Mouse (Mus musculus) hindbrain, embryonic 16.5 days (tissue): ENCODE data around the gene Ltbp4. TPM values are rescaled to one million over a fixed set of nuclear protein-coding genes. Genes with fewer than 3 reads are reported as not detected.

ENCODE experiments used
- ATAC-seq: fragments of 200-750 bp; cut with Nextera tagmentation; 2 replicates; pipeline ENCODE4 v1.8.0; 2017; ENCODE audit warnings: moderate TSS enrichment, moderate library complexity
- H3K27ac ChIP-seq: fragments of 300-500 bp; sonication (generic); 2 replicates; pipeline ENCODE4 v1.5.1; 2014; ENCODE audit warnings: low read depth, mild to moderate bottlenecking, control low read depth, low read length, moderate library complexity
- H3K27me3 ChIP-seq: fragments of 300-500 bp; sonication (generic); replicated peaks from 2 replicates; pipeline ENCODE4 v1.6.1; 2014; ENCODE audit warnings: low read length; ENCODE audit not compliant: control insufficient read depth, insufficient read depth
- H3K36me3 ChIP-seq: fragments of 300-500 bp; sonication (generic); 2 replicates; pipeline ENCODE4 v1.6.1; 2014; ENCODE audit warnings: mild to moderate bottlenecking, low read length, moderate library complexity, mixed read lengths; ENCODE audit not compliant: control insufficient read depth, insufficient read depth
- H3K4me1 ChIP-seq: fragments of 300-500 bp; sonication (generic); 2 replicates; pipeline ENCODE4 v1.6.1; 2014; ENCODE audit warnings: low read depth, low read length; ENCODE audit not compliant: control insufficient read depth, insufficient read depth
- H3K4me2 ChIP-seq: fragments of 300-500 bp; sonication (generic); 2 replicates; pipeline ENCODE4 v1.6.1; 2014; ENCODE audit warnings: mild to moderate bottlenecking, low read length, control low read depth, moderate library complexity
- H3K4me3 ChIP-seq: fragments of 300-500 bp; sonication (generic); 2 replicates; pipeline ENCODE4 v1.5.1; 2014; ENCODE audit warnings: mild to moderate bottlenecking, low read length, control low read depth, moderate library complexity
- H3K9ac ChIP-seq: fragments of 300-500 bp; sonication (generic); 2 replicates; pipeline ENCODE4 v1.6.1; 2014; ENCODE audit warnings: low read depth, mild to moderate bottlenecking, control low read depth, low read length, moderate library complexity
- H3K9me3 ChIP-seq: fragments of 300-500 bp; sonication (generic); 2 replicates; pipeline ENCODE4 v1.6.1; 2014; ENCODE audit warnings: mild to moderate bottlenecking, low read length, moderate library complexity; ENCODE audit not compliant: control insufficient read depth
- WGBS: fragments of 180-500 bp; shearing (Covaris S2); extraction: QIAGEN DNeasy Blood & Tissue Kit; methylation state at CpG from one replicate; pipeline ENCODE4 v1.1.7; 2014; 5-methylcytosine and 5-hydroxymethylcytosine counted together
- polyA plus RNA-seq: library from polyadenylated mRNA; unstranded; fragments of >200 nt; fragmentation: Nextera tagmentation; extraction: Ambion mirVana; gene quantifications from 2 replicates; pipeline ENCODE4 v1.2.1, GENCODE M21; 2015

Gene Ltbp4
- polyA plus RNA-seq, 1 experiment from 2014 or later: 14.1 TPM

- Histone ChIP-seq H3K9me3 (no peaks in the 10 kb centered on the region), H3K4me1 (no peaks in the 10 kb centered on the region)
Observed at GRCm38 (mm10) chr7:27300801-27301200, 36.7 kb downstream of the Ltbp4 start.

GRCm38 (mm10) chr7:27300351-27300750, 37.1 kb downstream of the Ltbp4 start:
- ATAC-seq: no peak
- peaks cover 3% of the 10 kb centered on the region; the same call in 1 of the 2 replicates for H3K27me3 ChIP-seq
- no peak overlapping the region for H3K9ac ChIP-seq
- no peaks in the 10 kb centered on the region for H3K36me3 ChIP-seq
- no peak overlapping the region for H3K4me3 ChIP-seq
- no peaks in the 10 kb centered on the region for H3K9me3 ChIP-seq
- 87% methylated on average over 4 of the region's 4 CpGs for WGBS
- no peak overlapping the region for H3K4me2 ChIP-seq
- H3K27ac ChIP-seq: no peak overlapping the region
- no peaks in the 10 kb centered on the region for H3K4me1 ChIP-seq

More at GRCm38 (mm10) chr7:27300801-27301200, 36.7 kb downstream of the Ltbp4 start:
- H3K27ac ChIP-seq: no peak overlapping the region
- no peak for ATAC-seq
- no peak overlapping the region for H3K9ac ChIP-seq
- H3K36me3 ChIP-seq: no peaks in the 10 kb centered on the region
- no peak overlapping the region for H3K4me2 ChIP-seq
- peaks cover 3% of the 10 kb centered on the region; the same call in 1 of the 2 replicates for H3K27me3 ChIP-seq
- no peak overlapping the region for H3K4me3 ChIP-seq
- 73% methylated on average over 5 of the region's 5 CpGs for WGBS

- no peaks in the 10 kb centered on the region for H3K4me1 ChIP-seq
- no peaks in the 10 kb centered on the region for H3K36me3 ChIP-seq
- no peak for ATAC-seq
- H3K9me3 ChIP-seq: no peaks in the 10 kb centered on the region
- H3K27ac ChIP-seq: no peak overlapping the region
- H3K27me3 ChIP-seq: peaks cover 2% of the 10 kb centered on the region; the same call in 1 of the 2 replicates
- no peak overlapping the region for H3K4me2 ChIP-seq
- no peak overlapping the region for H3K9ac ChIP-seq
- no peak overlapping the region for H3K4me3 ChIP-seq
- WGBS: 83% methylated on average over 6 of the region's 6 CpGs
Observed at GRCm38 (mm10) chr7:27298816-27299215, 38.7 kb downstream of the Ltbp4 start.

- ATAC-seq: no peak
- H3K36me3 ChIP-seq: no peaks in the 10 kb centered on the region
- no peak overlapping the region for H3K27ac ChIP-seq
- H3K9me3 ChIP-seq: no peaks in the 10 kb centered on the region
- H3K27me3 ChIP-seq: no peaks in the 10 kb centered on the region
- H3K4me3 ChIP-seq: no peak overlapping the region
- WGBS: 88% methylated on average over 16 of the region's 16 CpGs
- no peaks in the 10 kb centered on the region for H3K4me1 ChIP-seq
- H3K9ac ChIP-seq: no peak overlapping the region
- no peak overlapping the region for H3K4me2 ChIP-seq
Observed at GRCm38 (mm10) chr7:27298033-27298610, 39.4 kb downstream of the Ltbp4 start.

- Histone ChIP-seq H3K9me3 (no peaks in the 10 kb centered on the region), H3K4me3 (no peak overlapping the region), H3K27ac (no peak overlapping the region), H3K4me1 (no peaks in the 10 kb centered on the region), H3K27me3 (no peaks in the 10 kb centered on the region), H3K36me3 (no peaks in the 10 kb centered on the region), H3K9ac (no peak overlapping the region), H3K4me2 (no peak overlapping the region)
- 89% methylated on average over 4 of the region's 4 CpGs for WGBS
- ATAC-seq: no peak
Observed at GRCm38 (mm10) chr7:27296518-27296917, 41.0 kb downstream of the Ltbp4 start.

GRCm38 (mm10) chr7:27295956-27296355, 41.5 kb downstream of the Ltbp4 start:
- H3K27me3 ChIP-seq: no peaks in the 10 kb centered on the region
- no peak overlapping the region for H3K4me3 ChIP-seq
- no peak overlapping the region for H3K9ac ChIP-seq
- ATAC-seq: no peak
- WGBS: 75% methylated on average over 4 of the region's 4 CpGs
- H3K9me3 ChIP-seq: no peaks in the 10 kb centered on the region
- H3K4me2 ChIP-seq: no peak overlapping the region
- H3K4me1 ChIP-seq: no peaks in the 10 kb centered on the region
- H3K27ac ChIP-seq: no peak overlapping the region
- H3K36me3 ChIP-seq: no peaks in the 10 kb centered on the region

GRCm38 (mm10) chr7:27291795-27292466, 45.6 kb downstream of the Ltbp4 start:
- no peak overlapping the region for H3K9ac ChIP-seq
- ATAC-seq: no peak
- no peak overlapping the region for H3K27ac ChIP-seq
- H3K4me1 ChIP-seq: no peaks in the 10 kb centered on the region
- H3K36me3 ChIP-seq: no peaks in the 10 kb centered on the region
- no peak overlapping the region for H3K4me3 ChIP-seq
- WGBS: 68% methylated on average over 12 of the region's 12 CpGs
- H3K9me3 ChIP-seq: no peaks in the 10 kb centered on the region
- no peak overlapping the region for H3K4me2 ChIP-seq
- H3K27me3 ChIP-seq: no peaks in the 10 kb centered on the region

- 63% methylated on average over 2 of the region's 2 CpGs for WGBS
- no peak overlapping the region for H3K9ac ChIP-seq
- H3K9me3 ChIP-seq: no peaks in the 10 kb centered on the region
- no peaks in the 10 kb centered on the region for H3K36me3 ChIP-seq
- no peak for ATAC-seq
- no peaks in the 10 kb centered on the region for H3K27me3 ChIP-seq
- no peak overlapping the region for H3K27ac ChIP-seq
- H3K4me2 ChIP-seq: no peak overlapping the region
- no peaks in the 10 kb centered on the region for H3K4me1 ChIP-seq
- H3K4me3 ChIP-seq: no peak overlapping the region
Observed at GRCm38 (mm10) chr7:27290555-27290954, 46.9 kb downstream of the Ltbp4 start.

- H3K4me2 ChIP-seq: no peak overlapping the region
- 0 out of 2 replicates have a peak, but pooled peaks cover 2% of the 10 kb centered on the region for H3K27me3 ChIP-seq
- no peak overlapping the region for H3K27ac ChIP-seq
- no peaks in the 10 kb centered on the region for H3K36me3 ChIP-seq
- no peak overlapping the region for H3K9ac ChIP-seq
- no peak for ATAC-seq
- H3K4me1 ChIP-seq: peaks cover 6% of the 10 kb centered on the region; the same call in 1 of the 2 replicates
- H3K4me3 ChIP-seq: no peak overlapping the region
- 88% methylated on average over 7 of the region's 7 CpGs for WGBS
- H3K9me3 ChIP-seq: no peaks in the 10 kb centered on the region
Observed at GRCm38 (mm10) chr7:27288732-27289131, 48.8 kb downstream of the Ltbp4 start.
